Mouse (Mus musculus) bone marrow, adult 2 months (tissue): ENCODE results near the gene Mical2. TPM values are rescaled to one million over a fixed set of nuclear protein-coding genes. Genes with fewer than 3 reads are reported as not detected.

Experiments
- H3K27ac ChIP-seq: fragments of 200-500 bp; 2 replicates; pipeline ENCODE4 v1.5.1; 2012; ENCODE audit warnings: low read depth, mild to moderate bottlenecking, control low read depth, inconsistent platforms, low read length; ENCODE audit not compliant: control insufficient read depth, poor library complexity, insufficient read depth
- H3K4me1 ChIP-seq: fragments of 200-500 bp; 2 replicates; pipeline ENCODE4 v1.6.1; 2011; ENCODE audit warnings: low read length; ENCODE audit not compliant: control insufficient read depth, insufficient read depth
- H3K4me3 ChIP-seq: fragments of 200-500 bp; replicated peaks from 2 replicates; pipeline ENCODE3; 2011; ENCODE audit warnings: mild to moderate bottlenecking, low read depth, low read length, control low read depth; ENCODE audit not compliant: control insufficient read depth
- CTCF ChIP-seq: fragments of 200-500 bp; IDR thresholded peaks from 2 replicates; pipeline ENCODE4 v1.5.1; 2011; ENCODE audit warnings: low read length, control low read depth; ENCODE audit not compliant: control insufficient read depth, insufficient read depth
- POLR2A ChIP-seq: fragments of 200-500 bp; IDR thresholded peaks from 2 replicates; pipeline ENCODE4 v1.6.1; 2011; ENCODE audit warnings: low read depth, mild to moderate bottlenecking, control low read depth, low read length, borderline replicate concordance; ENCODE audit not compliant: control insufficient read depth
- WGBS: fragments of 180-500 bp; shearing (Covaris S2); methylation state at CpG from one replicate; pipeline ENCODE4 v1.1.7; 2018; 5-methylcytosine and 5-hydroxymethylcytosine counted together
- polyA plus RNA-seq: library from polyadenylated mRNA; stranded (reverse); fragments of >200 nt; gene quantifications from 2 replicates; pipeline ENCODE4 v1.2.4, GENCODE M21; 2011; ENCODE audit warnings: low replicate concordance; ENCODE audit not compliant: missing spikeins, insufficient read depth, insufficient read length

Mical2 gene
- polyA plus RNA-seq, 1 experiment, result 2.3 TPM

DNA sequence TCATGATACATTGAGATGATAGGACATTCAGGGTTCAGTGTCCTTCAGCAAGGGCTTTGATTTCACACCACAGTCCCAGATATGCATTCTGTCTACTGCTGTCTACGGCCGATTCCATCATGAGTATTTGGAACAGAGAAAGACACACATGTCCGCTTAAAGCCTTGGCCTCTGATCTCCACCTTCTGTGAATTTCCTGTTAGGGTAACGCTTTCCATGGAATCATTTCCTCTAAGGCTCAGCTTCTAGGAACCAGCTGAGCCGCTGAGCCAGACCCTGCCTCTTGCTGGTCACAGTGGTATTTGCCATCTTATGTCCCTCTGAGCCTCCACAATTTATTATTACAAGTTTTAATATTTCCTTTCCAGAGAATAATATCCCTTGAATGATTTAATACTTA lies 87.6 kb downstream of the Mical2 start:
- Histone ChIP-seq H3K4me1 (no peaks in the 10 kb centered on the region; the same call in 1 of the 2 replicates), H3K4me3 (no peak overlapping the region), H3K27ac (no peak overlapping the region)
- 88% methylated on average over 5 of the region's 5 CpGs for WGBS
- no peak for TF ChIP-seq POLR2A
- no peak for TF ChIP-seq CTCF

DNA sequence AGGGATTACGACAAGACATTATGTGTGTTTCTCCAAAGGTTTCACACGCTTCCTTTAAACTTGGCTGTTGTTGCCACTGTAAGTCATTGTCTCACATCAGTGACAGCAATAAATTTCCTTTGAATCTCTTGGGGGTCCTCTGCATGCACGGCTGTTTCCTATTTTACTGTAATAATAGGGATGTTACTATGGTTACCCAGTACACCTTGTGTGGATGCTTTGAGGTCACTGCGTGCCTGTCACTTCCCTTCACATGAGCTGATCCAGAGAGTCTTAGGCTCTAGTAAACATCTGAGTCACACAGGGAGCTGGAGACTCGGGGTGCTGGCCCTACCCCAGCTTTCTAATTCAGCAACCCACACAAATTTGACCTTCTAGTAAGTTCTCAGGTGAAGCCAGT lies 88.0 kb downstream of the Mical2 start:
- Histone ChIP-seq H3K4me3 (no peak overlapping the region), H3K4me1 (no peaks in the 10 kb centered on the region; the same call in 1 of the 2 replicates), H3K27ac (no peak overlapping the region)
- WGBS, result 65% methylated on average over 5 of the region's 5 CpGs
- no peak for TF ChIP-seq POLR2A

DNA sequence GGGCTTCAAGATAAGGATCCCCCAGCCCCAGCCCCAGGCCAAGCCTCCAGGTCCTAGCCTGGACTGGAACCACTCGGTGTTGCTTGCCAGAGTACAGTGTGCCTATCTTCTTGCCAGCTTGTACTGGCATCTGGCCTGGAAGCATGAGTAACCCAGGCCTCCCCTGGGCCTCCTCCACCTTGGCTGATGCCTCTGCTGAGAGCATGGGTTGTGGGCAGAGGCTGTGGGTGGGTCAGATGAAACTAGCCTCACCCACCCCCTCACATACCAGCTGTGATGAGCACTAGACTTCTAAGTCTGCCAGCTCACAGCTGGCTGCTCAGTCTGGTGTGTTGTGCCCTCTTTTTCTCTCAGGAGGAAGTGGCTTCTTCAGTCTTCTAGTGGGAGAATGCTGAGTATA lies 90.6 kb downstream of the Mical2 start:
- no peak overlapping the region for H3K4me3 ChIP-seq
- TF ChIP-seq CTCF (no peak), POLR2A (no peak)
- no peak overlapping the region for H3K27ac ChIP-seq
- 65% methylated on average over 1 of the region's 1 CpGs for WGBS
- no peaks in the 10 kb centered on the region; the same call in 1 of the 2 replicates for H3K4me1 ChIP-seq

DNA sequence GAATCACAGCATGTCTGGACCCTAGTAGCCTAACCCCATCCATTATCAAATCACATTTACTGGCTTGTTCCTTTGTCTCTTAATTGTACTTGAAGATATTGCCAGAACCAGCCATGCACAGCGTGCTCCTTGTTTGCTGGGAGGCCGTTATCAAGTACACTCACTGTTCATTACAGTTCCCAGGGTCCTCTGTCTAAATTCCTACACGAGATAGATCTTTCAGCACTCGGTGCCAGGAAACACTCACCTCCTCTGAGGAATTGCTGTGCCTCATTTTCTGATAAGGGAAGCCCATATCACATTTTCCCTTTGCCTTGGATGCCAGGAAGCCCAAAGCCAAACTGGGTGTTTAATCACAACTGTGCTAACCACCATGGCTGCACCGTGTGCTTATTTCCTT lies 91.8 kb downstream of the Mical2 start:
- WGBS, result 70% methylated on average over 5 of the region's 5 CpGs
- TF ChIP-seq CTCF (no peak), POLR2A (no peak)
- Histone ChIP-seq H3K27ac (no peak overlapping the region), H3K4me1 (no peaks in the 10 kb centered on the region; the same call in 1 of the 2 replicates), H3K4me3 (no peak overlapping the region)

DNA sequence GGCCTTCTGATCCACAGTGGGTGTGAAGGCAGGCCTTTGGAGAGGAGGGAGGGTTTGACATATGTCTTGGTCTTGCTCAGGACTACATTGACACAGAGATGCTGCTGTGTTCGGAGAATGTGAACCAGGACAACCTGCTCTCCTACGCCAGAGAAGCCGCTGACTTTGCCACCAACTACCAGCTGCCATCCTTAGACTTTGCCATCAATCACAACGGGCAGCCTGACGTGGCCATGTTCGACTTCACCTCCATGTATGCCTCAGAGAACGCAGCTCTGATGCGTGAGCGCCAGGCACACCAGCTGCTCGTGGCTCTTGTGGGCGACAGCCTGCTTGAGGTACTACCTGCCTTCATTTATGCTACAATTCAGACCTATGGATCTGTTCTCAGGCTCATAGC lies 92.7 kb downstream of the Mical2 start:
- 81% methylated on average over 11 of the region's 11 CpGs for WGBS
- Histone ChIP-seq H3K4me3 (no peak overlapping the region), H3K4me1 (no peaks in the 10 kb centered on the region; the same call in 1 of the 2 replicates), H3K27ac (no peak overlapping the region)
- TF ChIP-seq POLR2A (no peak; the same call in 1 of the 2 replicates), CTCF (no peak)

DNA sequence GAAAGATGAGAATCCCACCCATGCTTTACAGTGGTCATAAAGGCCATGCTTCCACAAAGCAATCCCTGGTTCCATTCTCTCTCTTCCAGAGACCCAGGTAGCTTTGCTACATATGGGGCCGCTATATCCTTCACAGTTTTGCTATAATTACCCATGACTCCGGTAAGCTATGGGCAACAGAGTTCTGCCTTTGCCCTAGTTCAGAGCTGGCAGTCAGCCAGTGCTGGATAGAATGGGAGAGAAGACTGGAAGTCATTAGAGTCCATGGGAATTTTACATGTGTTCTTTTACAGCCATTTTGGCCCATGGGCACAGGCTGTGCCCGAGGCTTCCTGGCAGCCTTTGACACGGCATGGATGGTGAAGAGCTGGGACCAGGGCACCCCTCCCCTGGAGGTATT lies 93.8 kb downstream of the Mical2 start:
- no peak overlapping the region for H3K4me3 ChIP-seq
- TF ChIP-seq POLR2A, result no peak
- TF ChIP-seq CTCF, result no peak
- no peaks in the 10 kb centered on the region; the same call in 1 of the 2 replicates for H3K4me1 ChIP-seq
- H3K27ac ChIP-seq, result no peak overlapping the region
- 85% methylated on average over 4 of the region's 4 CpGs for WGBS

DNA sequence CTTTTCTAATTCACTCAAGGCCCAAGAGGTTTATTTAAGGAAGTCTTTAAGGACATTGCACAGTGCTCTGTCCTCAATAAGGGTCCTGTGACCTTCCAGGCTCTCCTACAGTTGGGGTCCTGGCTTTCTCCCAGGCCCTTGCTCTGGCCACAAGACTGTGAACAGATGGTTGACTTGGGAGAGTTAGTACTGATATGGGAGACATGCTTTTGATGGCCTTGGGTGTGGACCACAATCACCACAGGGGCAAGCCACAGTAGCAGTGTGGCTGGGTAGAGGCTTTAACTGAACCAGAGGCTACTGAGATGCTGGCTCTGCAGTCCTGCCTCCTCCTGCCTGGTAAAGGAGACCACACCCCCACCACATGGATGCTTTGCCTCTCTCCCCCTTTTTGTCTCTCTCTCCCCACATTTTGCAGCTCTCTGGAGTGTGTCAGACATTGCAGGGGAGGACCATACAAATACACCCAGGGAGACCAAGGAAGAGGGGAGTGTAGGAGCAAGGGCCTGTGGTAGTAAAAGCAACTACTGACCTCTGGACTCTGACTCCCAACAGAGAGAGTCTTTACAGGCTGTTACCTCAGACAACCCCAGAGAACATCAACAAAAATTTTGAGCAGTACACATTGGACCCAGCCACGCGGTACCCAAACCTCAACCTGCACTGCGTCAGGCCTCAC lies 94.5 kb downstream of the Mical2 start:
- Histone ChIP-seq H3K4me3 (no peak overlapping the region), H3K27ac (no peak overlapping the region), H3K4me1 (no peaks in the 10 kb centered on the region; the same call in 1 of the 2 replicates)
- TF ChIP-seq CTCF (no peak), POLR2A (no peak)
- 88% methylated on average over 3 of the region's 3 CpGs for WGBS

DNA sequence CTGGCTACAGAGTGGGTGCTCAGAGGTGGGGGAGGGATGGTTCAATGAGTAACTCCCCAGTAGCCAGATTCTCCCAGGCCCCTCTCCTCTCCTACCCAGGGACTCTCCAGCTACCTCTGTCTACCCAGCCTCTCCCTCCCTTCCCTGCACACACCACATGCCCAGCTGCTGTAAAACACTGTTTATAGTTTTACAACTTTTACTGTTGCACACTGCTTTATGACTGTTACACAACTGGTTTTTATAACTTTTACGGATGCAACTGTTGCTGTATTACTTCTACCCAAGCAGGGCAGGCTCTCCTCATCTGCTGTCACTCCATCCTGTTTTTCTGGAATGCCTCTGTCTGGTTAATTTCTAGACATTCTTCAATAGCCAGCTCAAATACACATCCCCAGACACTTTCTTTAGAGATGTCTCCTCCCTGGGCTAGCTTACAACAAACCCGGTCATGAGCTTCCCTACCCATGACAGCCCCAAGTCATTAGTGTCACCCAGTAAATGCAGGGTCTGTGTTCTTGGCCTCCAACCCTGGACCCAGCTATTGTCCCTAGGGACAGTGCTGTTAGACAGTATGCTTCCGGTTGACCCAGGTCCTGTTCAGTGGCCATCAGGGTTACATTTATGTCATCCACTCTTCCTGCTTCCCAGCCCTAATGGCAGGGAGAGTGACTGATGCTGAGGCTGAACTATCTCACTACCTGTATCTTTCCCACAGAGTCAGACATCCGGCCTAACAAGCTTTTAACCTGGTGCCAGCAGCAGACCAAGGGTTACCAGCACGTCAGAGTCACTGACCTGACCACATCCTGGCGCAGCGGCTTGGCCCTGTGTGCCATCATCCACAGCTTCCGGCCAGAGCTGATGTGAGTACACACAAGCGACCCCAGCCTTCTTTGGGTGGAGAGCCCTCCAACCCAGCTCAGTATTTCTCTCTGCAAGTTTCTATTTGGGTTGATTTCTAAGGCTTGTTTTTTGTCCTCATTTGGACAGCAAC lies 96.4 kb downstream of the Mical2 start:
- no peak overlapping the region for H3K4me3 ChIP-seq
- H3K4me1 ChIP-seq, result no peaks in the 10 kb centered on the region
- 35% methylated on average over 9 of the region's 9 CpGs for WGBS
- no peak overlapping the region for H3K27ac ChIP-seq
- TF ChIP-seq POLR2A (no peak), CTCF (no peak)

DNA sequence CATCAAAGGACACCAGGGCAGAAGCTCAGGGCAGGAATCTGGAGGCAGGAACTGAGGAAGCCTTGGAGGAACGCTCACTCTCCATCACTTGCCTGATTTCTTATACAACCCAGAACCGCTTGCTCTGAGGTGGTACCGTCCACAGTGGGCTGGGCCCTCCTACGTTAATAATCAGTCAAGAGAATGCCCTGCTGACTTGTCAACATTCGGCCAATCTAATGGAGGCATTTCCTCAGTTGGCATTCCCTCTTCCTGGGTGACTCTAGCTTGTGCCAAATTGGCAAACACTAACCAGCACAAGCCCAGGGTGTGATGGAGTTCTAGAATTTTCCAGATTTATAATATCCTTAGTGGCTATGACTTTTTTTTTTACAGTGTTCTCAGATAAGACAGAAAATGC lies 98.9 kb downstream of the Mical2 start:
- H3K4me1 ChIP-seq, result no peaks in the 10 kb centered on the region
- H3K4me3 ChIP-seq, result no peak overlapping the region
- H3K27ac ChIP-seq, result no peak overlapping the region
- 87% methylated on average over 5 of the region's 5 CpGs for WGBS
- no peak for TF ChIP-seq POLR2A
- TF ChIP-seq CTCF, result no peak
